Mouse (Mus musculus) kidney, adult 2 months (tissue): Measurements from ENCODE around the gene Chmp1a.

ENCODE experiments used
- CTCF ChIP-seq: fragments of 200-500 bp; conservative IDR thresholded peaks from 2 replicates; pipeline ENCODE4 v1.5.1; 2011; ENCODE audit warnings: low read depth, mild to moderate bottlenecking, control low read depth, low read length, moderate library complexity, mixed read lengths; ENCODE audit not compliant: insufficient read depth, insufficient read length
- POLR2A ChIP-seq: fragments of 200-500 bp; IDR thresholded peaks from one replicate; pipeline ENCODE4 v1.6.1; 2011; ENCODE audit warnings: low read depth, low read length, control low read depth

GRCm38 (mm10) chr8:123156070-123156773 is 56.3 kb downstream of the Chmp1a start:
- no peak for TF ChIP-seq CTCF
- TF ChIP-seq POLR2A = no peak
